7 mouse cellular contexts compared by ENCODE assay signal in genomic region chr13:23583387-23584068, GRCm38 (mm10). TPM values are rescaled to one million over a fixed set of nuclear protein-coding genes. Genes with fewer than 3 reads are reported as not detected.
DNase-seq lines count a peak whose midpoint lies in the region; ATAC-seq and TF ChIP-seq lines count a peak whose summit lies in the region.

No protein-coding gene starts in this region.

- H3K36me3 ChIP-seq in lung, embryonic 15.5 days = no peaks in the 10 kb centered on the region
- no peaks in the 10 kb centered on the region for H3K36me3 ChIP-seq in forebrain, embryonic 15.5 days
- H3K36me3 ChIP-seq in midbrain, embryonic 14.5 days (ENCODE audit: control insufficient read depth, insufficient read depth, low read length) = no peaks in the 10 kb centered on the region

- H3K27me3 ChIP-seq in lung, embryonic 15.5 days = no peaks in the 10 kb centered on the region
- H3K27me3 ChIP-seq in forebrain, embryonic 15.5 days = no peaks in the 10 kb centered on the region
- no peaks in the 10 kb centered on the region for H3K27me3 ChIP-seq in midbrain, embryonic 14.5 days (ENCODE audit: control insufficient read depth, insufficient read depth, low read length)

- ATAC-seq in lung, embryonic 15.5 days (ENCODE audit: borderline replicate concordance, extremely low read depth, low FRiP score, low TSS enrichment) = no peak
- no peak for ATAC-seq in forebrain, embryonic 15.5 days (replicated peaks)
- ATAC-seq in midbrain, embryonic 14.5 days (ENCODE audit: low FRiP score, low TSS enrichment) = no peak

- DNase-seq in lung, adult 2 months = no peak
- no peak for DNase-seq in midbrain, embryonic 14.5 days
- no peak for DNase-seq in adrenal gland, postnatal 4 days (ENCODE audit: low spot score in 2 of 2)
- DNase-seq in gastrocnemius, adult 18-20 months (ENCODE audit: low spot score) = no peak

- TF ChIP-seq CTCF in lung, adult 2 months (IDR thresholded peaks at IDR 0.05; ENCODE audit: insufficient read depth, low read length) = no peak

- H3K9me3 ChIP-seq in lung, embryonic 15.5 days = no peaks in the 10 kb centered on the region
- H3K9me3 ChIP-seq in forebrain, embryonic 15.5 days = no peaks in the 10 kb centered on the region
- no peaks in the 10 kb centered on the region for H3K9me3 ChIP-seq in midbrain, embryonic 14.5 days (ENCODE audit: control insufficient read depth, low read length)

- no peak overlapping the region; the same call in 1 of the 2 replicates for H3K4me2 ChIP-seq in lung, embryonic 15.5 days
- no peak overlapping the region; the same call in 1 of the 2 replicates for H3K4me2 ChIP-seq in forebrain, embryonic 15.5 days (replicated peaks)
- H3K4me2 ChIP-seq in midbrain, embryonic 14.5 days (ENCODE audit: low read length) = 0 out of 2 replicates have a peak overlapping the region, but pooled peaks have one; percentile 15

- no peak for TF ChIP-seq POLR2A in lung, adult 2 months (IDR thresholded peaks at IDR 0.05; ENCODE audit: borderline replicate concordance, extremely low read depth, low read depth, low read length)

- H3K4me3 ChIP-seq in lung, embryonic 15.5 days = no peak overlapping the region
- H3K4me3 ChIP-seq in lung, adult 2 months (replicated peaks; ENCODE audit: extremely low read depth, low read depth, low read length) = no peak overlapping the region
- no peak overlapping the region for H3K4me3 ChIP-seq in brown adipose tissue, adult 24 weeks (ENCODE audit: insufficient read depth, low read depth, low read length)
- H3K4me3 ChIP-seq in forebrain, embryonic 15.5 days = no peak overlapping the region
- no peak overlapping the region for H3K4me3 ChIP-seq in midbrain, embryonic 14.5 days (replicated peaks; ENCODE audit: low read depth, low read length)

- peaks cover 40% of the 10 kb centered on the region for H3K4me1 ChIP-seq in lung, embryonic 15.5 days
- peaks cover 2% of the 10 kb centered on the region; the same call in 1 of the 2 replicates for H3K4me1 ChIP-seq in lung, adult 2 months (ENCODE audit: control insufficient read depth, insufficient read depth, low read length)
- H3K4me1 ChIP-seq in brown adipose tissue, adult 24 weeks (ENCODE audit: control insufficient read depth, insufficient read depth, insufficient read length, low read length) = peaks cover 11% of the 10 kb centered on the region; the same call in 1 of the 2 replicates
- peaks cover 50% of the 10 kb centered on the region for H3K4me1 ChIP-seq in forebrain, embryonic 15.5 days
- H3K4me1 ChIP-seq in midbrain, embryonic 14.5 days (ENCODE audit: control insufficient read depth, insufficient read depth, low read length) = peaks cover 16% of the 10 kb centered on the region

- H3K27ac ChIP-seq in lung, embryonic 15.5 days = peak overlapping the region; percentile 98
- peak overlapping the region; percentile 41; the same call in 1 of the 2 replicates for H3K27ac ChIP-seq in brown adipose tissue, adult 24 weeks (replicated peaks; ENCODE audit: low read depth, low read length)
- H3K27ac ChIP-seq in forebrain, embryonic 15.5 days (replicated peaks) = peak overlapping the region; percentile 97
- no peak overlapping the region for H3K27ac ChIP-seq in midbrain, embryonic 14.5 days (replicated peaks; ENCODE audit: low read depth, low read length)

- no peak overlapping the region for H3K9ac ChIP-seq in lung, embryonic 15.5 days
- no peak overlapping the region for H3K9ac ChIP-seq in forebrain, embryonic 15.5 days (replicated peaks)
- H3K9ac ChIP-seq in midbrain, embryonic 14.5 days (replicated peaks; ENCODE audit: low read length) = no peak overlapping the region

RNA-seq across cellular contexts. Expression of gene Hist1h4d, which starts 2.1 kb away (rescaled TPM):
- polyA plus RNA-seq in lung, embryonic 15.5 days (2015; fragmentation: Nextera tagmentation; extraction: Ambion mirVana) = 160 and 177 TPM in 2 replicates
- 9.0 and 9.5 TPM in 2 replicates for polyA plus RNA-seq in lung, adult 2 months (2012; rRNA removed)
- polyA plus RNA-seq in brown adipose tissue, adult 24 weeks (2012; ENCODE audit: insufficient read depth, insufficient read length, missing spikeins) = not detected in 2 replicates
- 76.0 and 88.6 TPM in 2 replicates for polyA plus RNA-seq in forebrain, embryonic 15.5 days (2015; fragmentation: Nextera tagmentation; extraction: Ambion mirVana)
- polyA plus RNA-seq in midbrain, embryonic 14.5 days (2014; fragmentation: Nextera tagmentation; extraction: Ambion mirVana) = 38.1 and 40.0 TPM in 2 replicates
- total RNA-seq in adrenal gland, postnatal 4 days (2021) = 100 to 1,000 TPM; 413 to 478 TPM
- total RNA-seq in gastrocnemius, adult 18-20 months (2021) = 10 to 100 TPM; 33.6 to 46.4 TPM

RNA-seq across cellular contexts. Expression of gene Hist1h3d, which starts 8.0 kb away (rescaled TPM):
- 9.4 and 10.2 TPM in 2 replicates for polyA plus RNA-seq in lung, embryonic 15.5 days (2015; fragmentation: Nextera tagmentation; extraction: Ambion mirVana)
- polyA plus RNA-seq in lung, adult 2 months (2012; rRNA removed) = 2.6 and 4.5 TPM in 2 replicates
- polyA plus RNA-seq in brown adipose tissue, adult 24 weeks (2012; ENCODE audit: insufficient read depth, insufficient read length, missing spikeins) = 1.1 and 2.5 TPM in 2 replicates
- 4.5 and 5.1 TPM in 2 replicates for polyA plus RNA-seq in forebrain, embryonic 15.5 days (2015; fragmentation: Nextera tagmentation; extraction: Ambion mirVana)
- 1.6 and 2.0 TPM in 2 replicates for polyA plus RNA-seq in midbrain, embryonic 14.5 days (2014; fragmentation: Nextera tagmentation; extraction: Ambion mirVana)
- 10 to 100 TPM; 64.3 to 80.4 TPM for total RNA-seq in adrenal gland, postnatal 4 days (2021)
- total RNA-seq in gastrocnemius, adult 18-20 months (2021) = 1 to 10 TPM; 3.2 to 3.7 TPM

RNA-seq across cellular contexts. Expression of gene Hist1h2ad, which starts 9.3 kb away (rescaled TPM):
- 3.1 and 4.6 TPM in 2 replicates for polyA plus RNA-seq in lung, embryonic 15.5 days (2015; fragmentation: Nextera tagmentation; extraction: Ambion mirVana)
- 1.2 and 2.0 TPM in 2 replicates for polyA plus RNA-seq in lung, adult 2 months (2012; rRNA removed)
- not detected in 2 replicates for polyA plus RNA-seq in brown adipose tissue, adult 24 weeks (2012; ENCODE audit: insufficient read depth, insufficient read length, missing spikeins)
- polyA plus RNA-seq in forebrain, embryonic 15.5 days (2015; fragmentation: Nextera tagmentation; extraction: Ambion mirVana) = 1.5 and 2.0 TPM in 2 replicates
- polyA plus RNA-seq in midbrain, embryonic 14.5 days (2014; fragmentation: Nextera tagmentation; extraction: Ambion mirVana) = 2.1 and 2.2 TPM in 2 replicates
- 10 to 100 TPM; 63.5 to 64.6 TPM for total RNA-seq in adrenal gland, postnatal 4 days (2021)
- total RNA-seq in gastrocnemius, adult 18-20 months (2021) = 1 to 10 TPM in 1 of 2 experiments, under 1 TPM in 1; 0.80 to 1.7 TPM

RNA-seq across cellular contexts. Expression of gene Hist1h2bf, which starts 9.5 kb away (rescaled TPM):
- polyA plus RNA-seq in lung, embryonic 15.5 days (2015; fragmentation: Nextera tagmentation; extraction: Ambion mirVana) = 10.1 and 10.2 TPM in 2 replicates
- 2.7 and 3.4 TPM in 2 replicates for polyA plus RNA-seq in lung, adult 2 months (2012; rRNA removed)
- 4.4 TPM in 1 of 2 replicates, not detected in the other for polyA plus RNA-seq in brown adipose tissue, adult 24 weeks (2012; ENCODE audit: insufficient read depth, insufficient read length, missing spikeins)
- polyA plus RNA-seq in forebrain, embryonic 15.5 days (2015; fragmentation: Nextera tagmentation; extraction: Ambion mirVana) = 1.6 and 2.9 TPM in 2 replicates
- 1.5 and 2.7 TPM in 2 replicates for polyA plus RNA-seq in midbrain, embryonic 14.5 days (2014; fragmentation: Nextera tagmentation; extraction: Ambion mirVana)
- 100 to 1,000 TPM; 297 to 360 TPM for total RNA-seq in adrenal gland, postnatal 4 days (2021)
- 1 to 10 TPM; 1.3 to 5.3 TPM for total RNA-seq in gastrocnemius, adult 18-20 months (2021)

RNA-seq across cellular contexts. Expression of gene Hist1h2bg, which starts 12.3 kb away (rescaled TPM):
- 14.5 and 17.7 TPM in 2 replicates for polyA plus RNA-seq in lung, embryonic 15.5 days (2015; fragmentation: Nextera tagmentation; extraction: Ambion mirVana)
- polyA plus RNA-seq in lung, adult 2 months (2012; rRNA removed) = 9.8 and 22.7 TPM in 2 replicates
- not detected in 2 replicates for polyA plus RNA-seq in brown adipose tissue, adult 24 weeks (2012; ENCODE audit: insufficient read depth, insufficient read length, missing spikeins)
- polyA plus RNA-seq in forebrain, embryonic 15.5 days (2015; fragmentation: Nextera tagmentation; extraction: Ambion mirVana) = 4.7 and 5.6 TPM in 2 replicates
- polyA plus RNA-seq in midbrain, embryonic 14.5 days (2014; fragmentation: Nextera tagmentation; extraction: Ambion mirVana) = 1.4 and 2.6 TPM in 2 replicates
- 100 to 1,000 TPM; 627 to 705 TPM for total RNA-seq in adrenal gland, postnatal 4 days (2021)
- total RNA-seq in gastrocnemius, adult 18-20 months (2021) = 1 to 10 TPM; 2.2 to 3.7 TPM
